Mouse (Mus musculus): ENCODE results near the gene Nanos3.

The Nanos3 gene

DNA sequence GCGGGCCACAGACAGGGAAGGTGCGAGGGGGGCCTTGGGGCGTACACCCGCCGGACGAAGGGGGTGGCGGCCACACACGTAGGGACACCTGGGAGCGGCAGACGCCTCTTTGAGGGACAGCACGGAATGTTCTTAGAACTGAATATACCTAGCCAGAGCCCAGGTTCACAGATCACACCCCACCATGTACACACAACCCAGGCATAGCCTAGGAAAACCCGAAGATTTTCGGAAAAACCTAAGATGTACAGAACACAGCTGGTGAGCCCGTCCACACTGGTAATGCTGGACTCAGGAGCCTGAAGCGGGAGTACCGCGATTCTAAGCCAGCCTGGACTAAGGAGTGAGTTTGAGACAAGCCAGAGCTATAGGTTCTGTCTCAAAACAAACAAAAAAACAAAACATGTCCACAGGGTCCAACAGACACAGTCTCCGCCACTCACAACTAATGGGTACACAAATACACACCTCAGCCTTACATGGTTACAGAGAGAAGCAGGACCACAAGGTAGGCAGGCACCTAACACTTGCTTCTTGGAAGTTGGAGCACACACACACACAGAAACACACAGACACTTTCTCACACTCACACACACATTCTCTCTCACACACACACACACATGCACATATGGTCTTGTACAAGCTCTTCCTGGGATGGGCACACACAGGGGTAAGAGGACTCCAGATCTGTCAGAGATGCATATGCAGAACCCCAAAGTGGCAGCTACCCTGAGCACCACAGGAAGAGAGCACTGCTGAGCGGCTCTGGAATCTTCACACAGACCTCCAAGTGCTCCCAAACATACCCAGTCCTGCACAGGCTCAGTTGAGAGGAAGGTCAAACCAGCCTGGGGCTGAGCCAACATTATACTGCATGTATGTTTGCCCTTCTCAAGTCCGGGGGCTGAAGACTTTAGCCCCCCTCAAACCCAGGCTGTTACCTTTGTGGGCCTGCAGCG lies 653 bp downstream of the Nanos3 start:
- in situ Hi-C loops (cut with MboI, MseI), result loop anchor here (10.0 kb wide), 1 partner anchor 990 kb away; no protein-coding TSS in a partner anchor

GRCm38 (mm10) chr8:84183261-84184084 lies 1.5 kb downstream of the Nanos3 start:
- in situ Hi-C loops (cut with MboI, MseI), result loop anchor here (10.0 kb wide), 1 partner anchor 989 kb away; no protein-coding TSS in a partner anchor

DNA sequence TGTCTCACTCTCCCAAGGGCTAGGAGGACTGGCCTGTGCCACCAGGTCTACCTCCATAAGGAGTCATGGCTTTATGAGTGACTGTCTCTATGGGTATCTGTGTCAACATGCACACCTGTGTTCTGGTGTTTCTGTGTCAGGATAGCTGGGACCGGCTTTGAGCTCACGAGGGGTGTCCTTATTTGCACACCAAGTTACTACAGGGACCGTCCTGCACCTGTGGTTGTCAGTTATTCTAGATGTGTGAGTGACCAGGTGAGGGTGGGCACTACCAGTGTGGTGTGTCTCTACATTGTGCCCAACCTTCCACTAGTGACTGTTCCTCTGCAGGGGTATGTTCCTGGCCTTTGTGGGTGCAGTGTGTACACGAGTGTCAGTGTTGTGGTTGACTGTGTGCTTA lies 2.2 kb downstream of the Nanos3 start:
- in situ Hi-C loops (cut with MboI, MseI), result loop anchor here (10.0 kb wide), 1 partner anchor 988 kb away; no protein-coding TSS in a partner anchor

DNA sequence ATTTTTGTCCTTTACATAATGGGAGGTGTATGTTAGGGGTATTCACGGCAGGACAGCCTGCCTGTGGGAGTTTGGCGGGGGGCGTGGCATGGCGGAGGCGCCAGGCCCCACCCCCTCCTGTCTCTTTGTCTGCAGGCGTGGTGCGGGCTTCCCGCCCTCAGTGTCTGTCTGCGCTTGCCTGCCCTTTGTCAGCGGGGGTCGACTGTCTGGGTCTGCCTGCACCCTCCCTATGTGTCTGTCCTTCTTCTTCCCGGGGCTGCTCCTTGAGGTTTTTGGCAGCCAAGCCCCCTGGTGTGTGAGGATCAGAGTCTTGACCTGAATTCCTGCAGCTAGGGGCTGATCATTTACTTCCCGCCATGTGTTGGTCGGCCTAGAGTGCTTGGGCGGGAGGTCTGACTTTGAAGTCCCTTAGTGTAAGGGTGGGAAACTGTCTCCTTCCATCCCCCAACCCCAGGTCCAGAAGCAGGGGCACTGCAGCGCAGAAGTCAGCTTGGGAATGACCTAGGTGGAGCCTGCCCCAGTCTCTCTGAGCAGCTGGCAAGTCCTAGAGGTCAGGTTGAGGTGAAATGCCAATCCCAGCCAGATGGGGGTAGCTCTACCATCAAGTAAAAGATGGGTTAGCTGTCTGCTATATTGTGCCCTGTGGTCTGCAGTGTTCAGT lies 4.4 kb downstream of the Nanos3 start:
- in situ Hi-C loops (cut with MboI, MseI), result loop anchor here (10.0 kb wide), 1 partner anchor 986 kb away; no protein-coding TSS in a partner anchor

- in situ Hi-C loops (cut with MboI, MseI), result loop anchor here (10.0 kb wide), 1 partner anchor 985 kb away; no protein-coding TSS in a partner anchor
These were observed 5.1 kb downstream of the Nanos3 start for GRCm38 (mm10) chr8:84179946-84180345.

DNA sequence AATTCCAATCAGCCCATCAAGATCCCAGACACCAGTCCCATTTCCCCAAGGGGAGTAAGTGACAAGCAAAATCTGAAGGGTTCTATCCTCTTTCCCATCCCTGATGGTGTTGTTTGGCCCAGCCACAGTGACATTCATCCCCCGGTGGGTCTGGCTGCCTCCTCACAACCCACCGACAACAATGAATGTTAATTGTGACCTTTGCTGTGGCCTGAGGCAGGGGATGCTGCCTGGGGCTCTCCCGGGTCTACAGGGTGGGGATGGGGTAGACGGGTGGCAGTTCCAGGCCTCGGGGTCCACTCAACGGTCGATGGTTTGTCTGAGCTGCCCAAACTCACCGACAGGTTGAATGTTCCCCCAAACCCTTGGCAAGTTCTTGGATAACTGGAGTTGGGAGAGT lies 6.4 kb downstream of the Nanos3 start:
- in situ Hi-C loops (cut with MboI, MseI), result no loop called here

DNA sequence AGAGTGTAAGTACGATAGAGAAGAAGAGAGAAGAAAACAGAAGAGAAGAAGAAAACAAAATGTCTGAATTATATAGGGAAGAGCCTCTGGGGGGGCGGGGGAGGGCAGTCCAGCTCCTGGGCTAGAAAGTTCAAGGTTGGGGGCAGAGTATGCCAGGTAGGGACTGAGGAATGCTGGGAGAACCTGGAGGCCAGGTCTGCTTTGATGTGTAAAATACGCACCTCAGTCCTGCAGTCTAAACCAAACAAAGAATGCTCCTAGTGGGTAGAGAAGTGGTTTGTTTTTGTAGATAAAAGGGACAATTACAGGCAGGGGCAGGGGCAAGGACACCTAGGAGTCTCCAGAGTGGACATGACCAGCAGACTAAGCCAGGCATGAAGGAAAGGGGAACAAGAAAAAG lies 7.6 kb downstream of the Nanos3 start:
- in situ Hi-C loops (cut with MboI, MseI), result no loop called here

GRCm38 (mm10) chr8:84176560-84176959 lies 8.5 kb downstream of the Nanos3 start:
- in situ Hi-C loops (cut with MboI, MseI), result no loop called here

GRCm38 (mm10) chr8:84173861-84174260 lies 11.2 kb downstream of the Nanos3 start:
- in situ Hi-C loops (cut with MboI, MseI), result no loop called here

GRCm38 (mm10) chr8:84170096-84170495 lies 14.9 kb downstream of the Nanos3 start:
- in situ Hi-C loops (cut with MboI, MseI), result no loop called here

GRCm38 (mm10) chr8:84167696-84168095 lies 17.3 kb downstream of the Nanos3 start:
- in situ Hi-C loops (cut with MboI, MseI), result loop anchor here (5.0 to 10.0 kb wide), 2 partner anchors 55 to 197 kb away; no protein-coding TSS in a partner anchor

DNA sequence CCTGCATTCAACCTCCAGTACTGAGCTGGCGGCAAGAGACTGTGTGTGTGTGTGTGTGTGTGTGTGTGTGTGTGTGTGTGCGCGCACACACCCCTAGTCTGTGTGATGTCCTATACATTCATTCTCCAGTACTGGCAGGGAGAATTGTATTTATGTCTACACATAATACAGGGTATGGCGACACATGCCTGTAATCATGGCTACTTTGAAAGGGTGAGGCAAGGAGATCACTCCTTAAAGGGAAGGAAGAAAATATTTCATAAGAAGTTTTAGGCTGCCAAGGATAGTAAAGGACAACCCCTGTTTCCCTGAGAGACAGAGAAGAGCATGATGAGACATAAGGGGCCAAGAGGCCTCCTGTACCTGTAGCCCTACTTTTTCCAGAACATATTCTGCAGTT lies 27.4 kb downstream of the Nanos3 start:
- in situ Hi-C loops (cut with MboI, MseI), result no loop called here

GRCm38 (mm10) chr8:84149181-84149580 lies 35.8 kb downstream of the Nanos3 start:
- in situ Hi-C loops (cut with MboI, MseI), result no loop called here

- in situ Hi-C loops (cut with MboI, MseI), result no loop called here
These were observed 36.5 kb downstream of the Nanos3 start for GRCm38 (mm10) chr8:84148531-84148850.

- in situ Hi-C loops (cut with MboI, MseI), result no loop called here
These were observed 37.1 kb downstream of the Nanos3 start, which contains the start of the genes Cc2d1a and 4930432K21Rik for GRCm38 (mm10) chr8:84147769-84148530. Gene Cc2d1a, minus strand, starts transcription at chr8:84147936. Gene 4930432K21Rik, plus strand, starts transcription at chr8:84148025.

DNA sequence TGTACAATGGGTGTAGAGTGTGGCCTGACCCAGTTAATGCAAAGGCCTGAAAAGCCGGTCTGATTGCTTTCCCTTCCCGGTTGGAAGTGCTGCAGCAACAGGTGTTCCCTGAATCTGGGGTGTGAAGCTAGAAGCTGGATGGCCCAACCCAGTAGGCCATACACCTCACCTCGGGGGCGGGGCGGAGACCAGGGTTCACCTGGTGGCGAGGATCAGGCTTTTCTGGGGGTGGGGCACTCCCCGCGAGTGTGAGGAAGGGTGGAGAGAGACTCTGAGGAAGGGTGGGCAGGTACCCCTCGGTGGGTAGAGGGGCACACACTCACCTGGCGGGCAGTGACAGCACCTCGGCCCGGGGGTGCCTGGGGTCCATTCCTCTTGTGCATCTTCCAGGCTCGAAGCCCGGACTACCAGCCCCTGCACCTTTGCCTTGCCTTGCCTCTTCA lies 37.7 kb downstream of the Nanos3 start:
- in situ Hi-C loops (cut with MboI, MseI), result no loop called here

- in situ Hi-C loops (cut with MboI, MseI), result no loop called here
These were observed 40.3 kb downstream of the Nanos3 start for GRCm38 (mm10) chr8:84144636-84145245.

- in situ Hi-C loops (cut with MboI, MseI), result no loop called here
These were observed 44.2 kb downstream of the Nanos3 start for GRCm38 (mm10) chr8:84140838-84141237.

GRCm38 (mm10) chr8:84137848-84138247 lies 47.2 kb downstream of the Nanos3 start:
- in situ Hi-C loops (cut with MboI, MseI), result no loop called here

- in situ Hi-C loops (cut with MboI, MseI), result no loop called here
These were observed 52.8 kb downstream of the Nanos3 start for GRCm38 (mm10) chr8:84132225-84132624.

Measured in regulatory T cell (primary cell).